In the genomic region with DNA sequence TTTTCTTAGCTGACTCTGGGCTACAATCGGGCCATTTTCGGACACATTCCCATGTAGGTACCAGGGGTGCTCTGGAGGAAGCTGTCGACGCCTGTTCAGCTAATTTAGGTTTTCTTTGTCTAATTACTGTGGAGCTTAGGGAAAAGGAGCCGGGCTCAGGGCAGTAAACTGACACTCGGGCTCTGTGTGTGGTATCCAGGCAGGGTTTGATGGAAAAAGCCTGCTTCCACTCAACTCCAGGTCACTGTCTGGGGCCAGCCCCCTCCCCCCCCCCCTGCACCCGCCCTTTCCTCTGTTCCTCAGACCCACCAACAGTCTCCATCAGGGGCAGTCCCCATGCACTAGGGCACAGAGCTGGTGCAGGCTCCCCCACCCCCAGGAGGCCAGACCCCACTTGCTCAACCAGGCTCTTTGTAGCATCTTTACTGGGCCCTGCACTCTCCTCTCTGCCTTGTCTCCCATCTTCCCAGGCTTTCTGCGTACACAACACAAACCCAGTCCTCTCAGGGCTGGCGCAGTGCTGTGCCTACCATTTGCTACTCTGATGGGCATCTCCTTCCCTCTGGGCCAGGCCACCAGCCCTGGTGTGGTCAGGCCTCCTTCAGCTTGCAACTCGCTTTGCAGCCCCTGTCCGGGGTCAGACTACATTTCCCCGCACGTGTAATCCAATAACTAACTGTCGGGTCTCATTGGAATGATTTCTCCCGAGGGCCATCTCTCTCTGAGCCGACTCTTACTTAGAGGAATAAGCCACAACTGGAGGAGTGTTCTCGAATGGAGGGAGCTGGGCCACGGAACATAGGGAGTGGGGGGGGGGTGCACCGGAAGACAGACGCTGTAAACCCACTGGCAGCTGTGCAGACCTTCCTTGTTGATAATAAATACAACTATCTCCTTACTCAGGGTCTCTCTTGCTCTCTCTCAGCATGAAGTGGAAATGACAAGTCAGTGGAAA, we compare ENCODE assay signal across 12 mouse cellular contexts. TPM values are rescaled to one million over a fixed set of nuclear protein-coding genes. Genes with fewer than 3 reads are reported as not detected.
A peak's percentile ranks its signal among the peaks of the same experiment; 100 is the strongest.
DNase-seq lines count a peak whose midpoint lies in the region; ATAC-seq lines count a peak whose summit lies in the region.
"Had no signal": no experiment of that assay in that cellular context is flagged by ENCODE, and none has a peak within 500 bp of the region (broad histone marks: within the 10 kb centered on the region; RNA-seq: fewer than 3 reads in every experiment).

No protein-coding gene starts in this region.

- H3K27me3 ChIP-seq in forebrain, embryonic 13.5 days: peaks cover 99% of the 10 kb centered on the region
- peaks cover 99% of the 10 kb centered on the region for H3K27me3 ChIP-seq in forebrain, embryonic 12.5 days
- peaks cover 99% of the 10 kb centered on the region for H3K27me3 ChIP-seq in hindbrain, embryonic 13.5 days
- peaks cover 99% of the 10 kb centered on the region for H3K27me3 ChIP-seq in midbrain, embryonic 14.5 days (ENCODE audit: control insufficient read depth, insufficient read depth, low read length)

- ATAC-seq in forebrain, embryonic 13.5 days: no peak
- ATAC-seq in forebrain, embryonic 12.5 days (ENCODE audit: low FRiP score): no peak
- no peak for ATAC-seq in hindbrain, embryonic 13.5 days (ENCODE audit: low FRiP score)
- no peak for ATAC-seq in midbrain, embryonic 14.5 days (ENCODE audit: low FRiP score, low TSS enrichment)
- no peak for ATAC-seq in cerebellum, adult (ENCODE audit: insufficient number of reproducible peaks, low FRiP score, low TSS enrichment)

- peak overlapping the region; percentile 76; the same call in 1 of the 2 replicates for H3K4me2 ChIP-seq in forebrain, embryonic 13.5 days
- H3K4me2 ChIP-seq in forebrain, embryonic 12.5 days: no peak overlapping the region
- H3K4me2 ChIP-seq in hindbrain, embryonic 13.5 days: peak overlapping the region; percentile 67
- H3K4me2 ChIP-seq in midbrain, embryonic 14.5 days (ENCODE audit: low read length): no peak overlapping the region

- under 1% methylated on average over 20 of the region's 20 CpGs for WGBS in forebrain, embryonic 13.5 days
- 0% methylated on average over 19 of the region's 20 CpGs for WGBS in forebrain, embryonic 12.5 days
- 1% methylated on average over 20 of the region's 20 CpGs for WGBS in hindbrain, embryonic 13.5 days
- under 1% methylated on average over 20 of the region's 20 CpGs for WGBS in midbrain, embryonic 14.5 days

- no peak overlapping the region for H3K27ac ChIP-seq in forebrain, embryonic 13.5 days
- H3K27ac ChIP-seq in forebrain, embryonic 12.5 days: no peak overlapping the region
- 0 out of 2 replicates have a peak overlapping the region, but pooled peaks have one; percentile 23 for H3K27ac ChIP-seq in hindbrain, embryonic 13.5 days
- no peak overlapping the region for H3K27ac ChIP-seq in midbrain, embryonic 14.5 days (replicated peaks; ENCODE audit: low read depth, low read length)

- peak; percentile 5 for DNase-seq in 3T3-L1 (ENCODE audit: low read depth, low spot score)
- DNase-seq in midbrain, embryonic 14.5 days: no peak
- DNase-seq in urinary bladder, adult 18-20 months (ENCODE audit: low spot score in 2 of 2): no peak
- DNase-seq in adrenal gland, adult 18-20 months (ENCODE audit: low spot score in 2 of 2): no peak
- DNase-seq: cerebellum, postnatal 14 days; gastrocnemius, postnatal 25 days; right cerebral cortex, postnatal 4 days had no signal

- H3K36me3 ChIP-seq in forebrain, embryonic 13.5 days (ENCODE audit: poor library complexity, severe bottlenecking): no peaks in the 10 kb centered on the region
- H3K36me3 ChIP-seq in forebrain, embryonic 12.5 days (replicated peaks): no peaks in the 10 kb centered on the region
- H3K36me3 ChIP-seq in hindbrain, embryonic 13.5 days: no peaks in the 10 kb centered on the region
- no peaks in the 10 kb centered on the region for H3K36me3 ChIP-seq in midbrain, embryonic 14.5 days (ENCODE audit: control insufficient read depth, insufficient read depth, low read length)

- peak overlapping the region; percentile 7; the same call in 1 of the 2 replicates for H3K4me3 ChIP-seq in forebrain, embryonic 13.5 days
- H3K4me3 ChIP-seq in forebrain, embryonic 12.5 days (replicated peaks): no peak overlapping the region
- peak overlapping the region; percentile 19 for H3K4me3 ChIP-seq in hindbrain, embryonic 13.5 days
- 0 out of 2 replicates have a peak overlapping the region, but pooled peaks have one; percentile 39 for H3K4me3 ChIP-seq in midbrain, embryonic 14.5 days (replicated peaks; ENCODE audit: low read depth, low read length)

- no peaks in the 10 kb centered on the region for H3K9me3 ChIP-seq in forebrain, embryonic 13.5 days (replicated peaks)
- 0 out of 2 replicates have a peak, but pooled peaks cover 2% of the 10 kb centered on the region for H3K9me3 ChIP-seq in forebrain, embryonic 12.5 days
- no peaks in the 10 kb centered on the region for H3K9me3 ChIP-seq in hindbrain, embryonic 13.5 days
- no peaks in the 10 kb centered on the region for H3K9me3 ChIP-seq in midbrain, embryonic 14.5 days (ENCODE audit: control insufficient read depth, low read length)

- H3K9ac ChIP-seq in forebrain, embryonic 13.5 days: no peak overlapping the region
- no peak overlapping the region for H3K9ac ChIP-seq in forebrain, embryonic 12.5 days
- no peak overlapping the region for H3K9ac ChIP-seq in hindbrain, embryonic 13.5 days
- no peak overlapping the region for H3K9ac ChIP-seq in midbrain, embryonic 14.5 days (replicated peaks; ENCODE audit: low read length)

- peaks cover 30% of the 10 kb centered on the region for H3K4me1 ChIP-seq in forebrain, embryonic 13.5 days
- H3K4me1 ChIP-seq in forebrain, embryonic 12.5 days: peaks cover 34% of the 10 kb centered on the region
- H3K4me1 ChIP-seq in hindbrain, embryonic 13.5 days (replicated peaks): peaks cover 28% of the 10 kb centered on the region
- H3K4me1 ChIP-seq in midbrain, embryonic 14.5 days (ENCODE audit: control insufficient read depth, insufficient read depth, low read length): peaks cover 19% of the 10 kb centered on the region

RNA-seq across cellular contexts. Expression of a gene that starts 1.4 kb away (rescaled TPM):
- 2.9 and 3.4 TPM in 2 replicates for polyA plus RNA-seq in forebrain, embryonic 13.5 days (2015; fragmentation: Nextera tagmentation; extraction: Ambion mirVana)
- 3.4 and 4.6 TPM in 2 replicates for polyA plus RNA-seq in forebrain, embryonic 12.5 days (2016; fragmentation: Nextera tagmentation; extraction: Ambion mirVana)
- polyA plus RNA-seq in hindbrain, embryonic 13.5 days (2015; fragmentation: Nextera tagmentation; extraction: Ambion mirVana): 4.7 and 5.5 TPM in 2 replicates
- 3.3 and 5.3 TPM in 2 replicates for polyA plus RNA-seq in midbrain, embryonic 14.5 days (2014; fragmentation: Nextera tagmentation; extraction: Ambion mirVana)
- under 1 TPM in 1 of 2 experiments, not detected in 1; 0.19 TPM for total RNA-seq in adrenal gland, adult 18-20 months (2021)
- total RNA-seq: gastrocnemius, postnatal 25 days; megakaryocyte-erythroid progenitor cell, adult 5-6 weeks had no signal

Comparison
In these comparisons a context has a peak if more than half of its experiments do, and no peak if none do; other contexts are left out.
1. H3K4me2 ChIP-seq: peak in forebrain, embryonic 13.5 days (single experiment) and hindbrain, embryonic 13.5 days (single experiment); none in forebrain, embryonic 12.5 days (single experiment) and midbrain, embryonic 14.5 days (single experiment).